Mouse (Mus musculus): ENCODE measurements around the gene Bpifb1.

GRCm38 (mm10) chr2:154233426-154233825, 42.8 kb downstream of the Bpifb1 start:
- TF ChIP-seq POLR2AphosphoS2 (IDR thresholded peaks at IDR 0.05; ENCODE audit: low read depth, low read length) (no peak), E2F4 (IDR thresholded peaks at IDR 0.05; ENCODE audit: insufficient replicate concordance, low read depth, low read length) (no peak), RCOR1 (conservative IDR thresholded peaks at IDR 0.05; ENCODE audit: low read depth, low read length) (no peak), POLR2A (IDR thresholded peaks at IDR 0.05; ENCODE audit: low read depth, low read length) (no peak), PAX5 (IDR thresholded peaks at IDR 0.05; ENCODE audit: low read length) (no peak), CTCF (conservative IDR thresholded peaks at IDR 0.05 in 1 of 2, IDR thresholded peaks at IDR 0.05 in 1 of 2; ENCODE audit: low read depth in 2 of 2, low read length in 2 of 2) (no peak), MAZ (IDR thresholded peaks at IDR 0.05; ENCODE audit: low read depth, low read length) (no peak), KAT2A (IDR thresholded peaks at IDR 0.05; ENCODE audit: insufficient replicate concordance, low read length) (no peak), ZC3H11A (IDR thresholded peaks at IDR 0.05; ENCODE audit: low read depth, low read length) (no peak), EP300 (IDR thresholded peaks at IDR 0.05; ENCODE audit: low read length) (no peak), CHD2 (IDR thresholded peaks at IDR 0.05; ENCODE audit: low read length) (no peak), MYC (IDR thresholded peaks at IDR 0.05; ENCODE audit: low read depth, low read length) (no peak), TCF12 (IDR thresholded peaks at IDR 0.05; ENCODE audit: low read depth, low read length) (no peak)

Data from CH12.LX (cell line).